Mouse (Mus musculus) urinary bladder, postnatal 14 days (tissue): ENCODE results near the gene Arhgap18.
A peak's percentile ranks its signal among the peaks of the same experiment; 100 is the strongest.

Experiments
- DNase-seq: peaks from one replicate; pipeline ENCODE4 v3.0.0; 2021; ENCODE audit warnings: low spot score

Arhgap18 gene

GRCm38 (mm10) chr10:26832068-26832467 is 78.8 kb downstream of the Arhgap18 start:
- DNase-seq = no peak

GRCm38 (mm10) chr10:26832669-26833249 is 79.5 kb downstream of the Arhgap18 start:
- DNase-seq = no peak

GRCm38 (mm10) chr10:26833393-26833792 is 80.2 kb downstream of the Arhgap18 start:
- no peak for DNase-seq

GRCm38 (mm10) chr10:26849311-26849710 is 96.1 kb downstream of the Arhgap18 start:
- no peak for DNase-seq

GRCm38 (mm10) chr10:26849854-26850253 is 96.6 kb downstream of the Arhgap18 start:
- DNase-seq = no peak

GRCm38 (mm10) chr10:26854556-26855100 is 101.4 kb downstream of the Arhgap18 start:
- no peak for DNase-seq

- DNase-seq = no peak
Observed at GRCm38 (mm10) chr10:26855851-26856535, 102.8 kb downstream of the Arhgap18 start.

- no peak for DNase-seq
Observed at GRCm38 (mm10) chr10:26857583-26857982, 104.4 kb downstream of the Arhgap18 start.

- DNase-seq = no peak
Observed at GRCm38 (mm10) chr10:26858537-26858936, 105.3 kb downstream of the Arhgap18 start.

- DNase-seq = no peak
Observed at GRCm38 (mm10) chr10:26861231-26861630, 108.0 kb downstream of the Arhgap18 start.

- no peak for DNase-seq
Observed at GRCm38 (mm10) chr10:26862207-26862606, 109.0 kb downstream of the Arhgap18 start.

GRCm38 (mm10) chr10:26863982-26864381 is 110.8 kb downstream of the Arhgap18 start:
- no peak for DNase-seq

GRCm38 (mm10) chr10:26870802-26871201 is 117.6 kb downstream of the Arhgap18 start:
- no peak for DNase-seq

GRCm38 (mm10) chr10:26877309-26877708 is 124.1 kb downstream of the Arhgap18 start:
- DNase-seq = no peak

- DNase-seq = no peak
Observed at GRCm38 (mm10) chr10:26878924-26879600, 125.8 kb downstream of the Arhgap18 start.

- DNase-seq = no peak
Observed at GRCm38 (mm10) chr10:26884949-26885348, 131.7 kb downstream of the Arhgap18 start.

- no peak for DNase-seq
Observed at GRCm38 (mm10) chr10:26889226-26889625, 136.0 kb downstream of the Arhgap18 start.

- no peak for DNase-seq
Observed at GRCm38 (mm10) chr10:26889754-26890153, 136.5 kb downstream of the Arhgap18 start.

- DNase-seq = peak; percentile 43
Observed at GRCm38 (mm10) chr10:26890269-26890955, 137.2 kb downstream of the Arhgap18 start.

GRCm38 (mm10) chr10:26893091-26893490 is 139.9 kb downstream of the Arhgap18 start:
- DNase-seq = no peak

GRCm38 (mm10) chr10:26895726-26896125 is 142.5 kb downstream of the Arhgap18 start:
- no peak for DNase-seq

- DNase-seq = no peak
Observed at GRCm38 (mm10) chr10:26900426-26900825, 147.2 kb downstream of the Arhgap18 start.
